Mouse (Mus musculus): Measurements from ENCODE around the gene Rpp25l. TPM values are rescaled to one million over a fixed set of nuclear protein-coding genes. Genes with fewer than 3 reads are reported as not detected.

Rpp25l gene
- total RNA-seq, 2 experiments from 2014 or later: 27.7 to 34.4 TPM

DNA sequence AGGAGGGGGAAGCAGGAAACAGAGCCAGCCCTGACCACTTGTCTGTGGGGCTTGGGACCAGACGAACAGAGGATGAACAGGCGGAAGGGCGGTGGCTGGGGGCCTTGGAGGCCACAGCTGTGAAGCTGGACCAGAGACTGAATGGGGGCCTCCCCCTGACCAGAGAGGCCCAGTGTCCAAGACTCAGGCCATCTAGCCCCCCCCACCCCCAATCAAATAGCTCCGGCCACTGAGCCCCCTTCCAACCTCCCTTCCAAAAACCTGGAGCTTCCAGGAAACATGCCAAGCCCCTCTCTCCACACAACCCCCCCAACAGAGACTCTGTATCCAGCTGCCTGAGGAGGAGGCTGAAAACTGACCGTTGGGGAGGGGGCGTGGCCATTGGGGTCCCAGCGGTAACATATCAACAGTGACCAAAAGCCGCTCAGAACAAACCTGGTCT lies 40.8 kb downstream of the Rpp25l start:
- DNase-seq (ENCODE audit: low spot score in 2 of 2): no peak

DNA sequence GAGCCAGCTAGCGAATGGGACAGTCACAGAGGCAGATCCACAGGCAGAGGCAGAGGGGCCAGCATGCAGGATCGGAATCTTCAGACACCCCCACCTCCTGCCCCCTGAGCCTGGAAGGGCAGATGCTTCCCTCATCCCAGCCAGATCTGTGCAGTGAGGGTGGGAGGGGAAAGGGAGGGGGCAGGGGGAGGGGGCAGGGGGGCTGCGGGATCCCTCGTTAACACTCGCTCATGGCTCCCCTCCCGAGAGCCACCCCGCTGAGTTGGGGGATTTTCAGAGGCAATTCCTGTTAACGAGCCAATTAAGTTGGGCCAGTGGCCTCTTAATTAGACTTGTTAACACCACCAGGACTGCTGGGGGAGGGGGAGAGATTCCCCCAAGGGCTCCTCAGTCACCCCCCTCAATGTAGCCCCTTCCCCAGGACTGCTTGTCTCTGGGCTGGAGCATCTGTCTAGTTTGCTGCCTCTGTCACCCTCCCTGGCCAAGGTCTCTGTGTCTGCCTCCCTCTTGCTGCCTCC lies 41.3 kb downstream of the Rpp25l start:
- DNase-seq (ENCODE audit: low spot score in 2 of 2): no peak

DNA sequence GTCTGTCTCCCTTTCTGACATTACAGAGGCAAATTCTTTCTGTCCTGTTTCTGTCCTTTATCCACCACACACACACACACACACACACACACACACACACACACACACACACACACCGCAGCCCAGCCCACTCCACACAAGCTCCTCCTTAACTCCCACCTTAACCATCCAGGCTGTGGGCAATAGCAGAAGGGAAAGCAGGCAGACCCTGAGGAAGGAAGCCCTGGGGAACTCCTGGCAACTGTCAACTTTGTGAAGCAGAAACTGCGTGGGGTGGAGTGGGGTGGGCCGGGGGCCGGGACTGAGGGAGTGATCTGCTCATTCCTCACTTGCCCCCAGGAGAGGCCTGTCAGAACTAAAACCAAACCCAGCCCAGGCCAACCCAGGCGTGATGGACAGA lies 41.8 kb downstream of the Rpp25l start:
- DNase-seq (ENCODE audit: low spot score in 2 of 2): no peak

DNA sequence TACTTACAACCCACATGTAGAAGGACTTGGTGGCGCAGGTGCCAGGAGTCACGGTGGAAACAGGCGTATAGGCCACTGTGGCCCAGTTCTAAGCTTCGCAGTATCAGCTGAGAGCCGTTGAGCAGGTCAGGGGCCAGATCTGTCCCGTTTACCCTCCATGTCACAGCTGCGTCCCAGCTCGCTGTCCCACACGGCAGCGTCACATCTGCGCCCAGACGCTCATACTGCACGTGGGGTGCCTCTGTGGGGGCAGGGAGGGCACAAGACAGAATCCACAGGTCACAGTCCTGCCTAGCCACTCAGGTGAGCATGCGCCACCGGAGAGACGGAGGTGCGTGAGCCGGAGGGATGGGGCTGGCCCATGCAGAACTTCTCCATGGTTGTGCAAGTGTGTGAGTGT lies 42.5 kb downstream of the Rpp25l start:
- no peak for DNase-seq (ENCODE audit: low spot score in 2 of 2)

DNA sequence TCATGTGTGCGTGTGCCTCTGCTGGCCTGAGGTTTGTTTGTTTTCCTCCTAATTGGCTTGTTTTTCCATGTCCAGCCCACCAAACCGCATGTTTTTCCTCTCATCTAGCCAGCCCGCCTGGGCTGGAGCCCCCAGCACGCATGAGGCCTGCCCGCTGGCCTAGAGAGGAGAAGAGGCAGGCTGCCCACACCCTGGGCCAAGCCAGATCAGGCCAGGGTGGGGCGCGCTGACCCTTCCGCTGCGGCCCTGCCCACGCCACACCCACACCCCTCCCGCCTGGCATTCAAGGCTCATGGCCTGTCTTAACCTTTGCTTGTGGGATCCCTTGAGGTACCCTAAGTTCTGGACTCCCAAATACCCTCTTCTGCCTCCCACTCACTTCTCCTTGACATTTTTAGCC lies 46.7 kb downstream of the Rpp25l start:
- DNase-seq (ENCODE audit: low spot score in 2 of 2): no peak

DNA sequence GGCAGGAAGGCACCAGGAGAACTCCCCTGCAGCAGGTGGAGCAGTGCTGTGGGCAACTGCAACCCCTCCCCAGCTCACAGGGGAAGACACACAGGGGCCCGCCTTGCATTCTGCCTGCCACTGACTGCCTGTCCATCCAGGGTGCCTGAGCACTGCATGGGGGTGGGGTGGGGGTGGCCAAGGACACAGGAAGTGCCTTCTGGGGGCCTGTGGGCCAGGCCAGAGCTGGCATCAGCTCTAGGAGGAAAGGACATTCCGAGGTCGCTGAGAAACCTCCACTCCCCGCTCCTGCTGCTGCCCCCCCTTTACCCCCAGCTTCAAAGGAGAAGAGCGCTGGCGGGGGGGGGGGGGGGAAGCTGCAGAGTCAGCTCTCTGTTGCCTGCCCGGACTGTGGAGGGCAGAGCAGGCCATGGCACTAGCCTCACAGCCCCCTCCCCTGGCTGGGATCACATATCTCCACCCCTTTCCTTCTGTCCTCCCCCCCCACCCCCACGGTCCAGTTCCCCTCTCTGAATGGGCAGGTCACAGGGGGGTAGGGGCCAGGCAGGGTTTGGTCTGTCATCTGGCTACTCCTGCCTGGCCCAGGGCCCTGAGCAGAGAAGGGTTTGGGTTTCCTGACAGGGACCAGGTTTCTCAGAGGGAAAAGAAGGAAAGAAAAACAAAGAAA lies 48.2 kb downstream of the Rpp25l start:
- DNase-seq (ENCODE audit: low spot score in 2 of 2): no peak

DNA sequence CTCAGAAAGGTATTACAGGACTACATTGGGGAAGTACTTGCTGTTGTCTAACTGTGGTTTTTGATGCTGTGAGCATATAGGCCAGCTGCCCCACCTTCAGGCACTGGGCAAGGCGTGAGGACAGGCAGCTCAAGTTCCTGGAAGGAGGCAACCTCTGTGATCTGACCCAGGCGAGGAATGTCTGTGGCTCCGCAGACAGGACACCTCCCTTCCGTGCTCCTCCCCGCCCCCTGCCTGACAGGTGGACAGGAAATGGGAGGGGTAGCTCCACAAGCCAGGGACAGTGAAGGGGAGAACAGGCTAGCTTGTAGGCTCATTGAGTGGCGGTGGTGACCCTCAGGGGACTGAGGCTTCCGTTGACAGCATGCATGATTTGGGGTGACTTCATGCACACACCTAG lies 48.8 kb downstream of the Rpp25l start:
- DNase-seq (ENCODE audit: low spot score in 2 of 2): no peak

DNA sequence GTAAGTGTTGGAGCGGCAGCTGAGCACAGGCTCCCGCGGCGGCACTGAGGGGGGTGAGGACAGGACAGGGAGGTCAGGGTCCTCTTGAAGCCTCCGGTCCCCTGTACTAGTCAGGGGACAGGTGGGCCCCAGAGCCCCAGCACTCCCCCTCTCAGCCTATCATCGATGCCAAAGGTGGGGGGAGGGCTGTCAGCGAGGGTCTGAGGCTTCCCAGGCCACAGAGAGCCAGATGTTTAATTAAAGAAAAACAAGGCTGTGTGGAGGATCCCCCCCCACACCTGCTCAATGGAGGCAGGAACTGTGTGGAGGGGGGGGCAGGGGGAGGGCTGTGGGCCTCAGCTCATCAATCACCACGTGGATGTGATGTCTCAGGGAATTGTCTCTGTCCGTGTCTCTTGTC lies 49.7 kb downstream of the Rpp25l start:
- no peak for DNase-seq (ENCODE audit: low spot score in 2 of 2)

DNA sequence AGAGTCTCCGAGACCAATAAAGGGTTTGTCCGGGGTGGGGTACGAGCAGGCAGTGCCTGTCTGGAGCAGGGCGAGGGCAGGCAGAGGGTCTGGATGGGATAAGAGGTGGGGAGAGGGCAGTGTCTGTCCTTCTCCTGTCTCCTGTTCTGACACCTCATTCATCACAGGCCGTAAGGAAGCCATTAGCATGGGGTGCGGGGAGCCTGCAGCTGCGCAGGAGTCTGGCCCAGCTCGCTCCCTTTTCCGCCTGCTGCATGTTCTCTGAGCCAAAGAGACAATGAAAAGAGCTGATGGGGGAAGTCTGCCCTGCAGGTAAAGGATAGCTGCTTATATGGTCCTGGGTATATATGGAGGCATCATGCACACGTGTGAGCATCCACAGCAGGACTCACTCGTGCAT lies 50.6 kb downstream of the Rpp25l start:
- DNase-seq (ENCODE audit: low spot score in 2 of 2): no peak

Other genes starting within 250 kb of the Rpp25l start
- gene Kif24, start 248.6 kb downstream of the Rpp25l start, total RNA-seq (2021): 1 to 10 TPM; 2.0 to 2.3 TPM
- 10 to 100 TPM; 33.9 to 36.0 TPM for gene Nudt2, start 248.4 kb downstream of the Rpp25l start, total RNA-seq (2021)
- gene AI464131, start 210.5 kb downstream of the Rpp25l start, total RNA-seq (2021): 10 to 100 TPM; 44.8 TPM
- 10 to 100 TPM in 1 of 2 experiments, 1 to 10 TPM in 1; 8.0 to 10.0 TPM for gene 1110017D15Rik, start 196.2 kb downstream of the Rpp25l start, total RNA-seq (2021)
- 100 to 1,000 TPM; 168 to 186 TPM for gene Fam219a, start 144.0 kb downstream of the Rpp25l start, total RNA-seq (2021)
- gene Dnaic1, start 143.8 kb downstream of the Rpp25l start, total RNA-seq (2021): 1 to 10 TPM; 5.4 to 8.3 TPM
- gene Enho, start 73.2 kb downstream of the Rpp25l start, total RNA-seq (2021): 10 to 100 TPM; 63.4 to 66.5 TPM
- gene Cntfr, start 16.4 kb downstream of the Rpp25l start, total RNA-seq (2021): 10 to 100 TPM; 64.7 to 65.0 TPM
- 10 to 100 TPM; 23.2 to 24.5 TPM for gene Il11ra1, start 13.5 kb downstream of the Rpp25l start, total RNA-seq (2021)
- gene Dctn3, start 9.6 kb upstream of the Rpp25l start, total RNA-seq (2021): 100 to 1,000 TPM; 142 to 158 TPM
- not detected for gene Arid3c, start 17.6 kb upstream of the Rpp25l start, total RNA-seq (2021)
- gene Galt, start 41.7 kb upstream of the Rpp25l start, total RNA-seq (2021): 10 to 100 TPM; 49.0 to 51.1 TPM
- gene Sigmar1, start 42.6 kb upstream of the Rpp25l start, total RNA-seq (2021): 10 to 100 TPM; 41.0 to 49.1 TPM
- 100 to 1,000 TPM; 141 to 191 TPM for gene Ccl27a, start 60.7 kb upstream of the Rpp25l start, total RNA-seq (2021)
- gene Gm21541, start 190.1 kb upstream of the Rpp25l start, total RNA-seq (2021): not detected
- gene Gm20878, start 228.0 kb upstream of the Rpp25l start, total RNA-seq (2021): 10 to 100 TPM; 22.5 to 24.9 TPM

Measured in layer of hippocampus, postnatal 10 days (tissue).